Mouse (Mus musculus) heart, adult 9 months (tissue): Measurements from ENCODE around the gene Slc38a10.

ENCODE experiments used
- DNase-seq, 2 experiments: peaks; one replicate each; pipeline ENCODE4 v3.0.0; 2022; ENCODE audit warnings: low spot score in 2 of 2

Gene Slc38a10

DNA sequence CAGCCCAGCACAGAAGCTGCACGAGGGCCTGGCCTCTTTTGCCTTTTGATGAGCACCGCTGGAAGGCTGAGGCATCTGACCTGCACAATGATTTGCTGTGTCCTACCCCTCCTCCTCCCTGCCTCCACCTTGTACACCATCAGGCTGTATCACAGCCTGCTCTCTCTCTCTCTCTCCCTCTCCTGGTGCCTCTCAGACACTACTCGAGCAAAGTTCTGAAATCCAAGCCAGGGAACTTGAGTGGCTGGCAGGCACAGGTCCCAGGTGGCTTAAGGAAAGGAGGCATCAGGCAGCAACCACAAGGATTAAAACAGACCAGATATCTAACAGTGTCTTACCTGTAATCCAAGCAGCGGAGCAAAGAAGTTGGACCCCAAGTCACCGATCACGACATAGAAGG lies 10.9 kb downstream of the Slc38a10 start:
- no peak for DNase-seq

DNA sequence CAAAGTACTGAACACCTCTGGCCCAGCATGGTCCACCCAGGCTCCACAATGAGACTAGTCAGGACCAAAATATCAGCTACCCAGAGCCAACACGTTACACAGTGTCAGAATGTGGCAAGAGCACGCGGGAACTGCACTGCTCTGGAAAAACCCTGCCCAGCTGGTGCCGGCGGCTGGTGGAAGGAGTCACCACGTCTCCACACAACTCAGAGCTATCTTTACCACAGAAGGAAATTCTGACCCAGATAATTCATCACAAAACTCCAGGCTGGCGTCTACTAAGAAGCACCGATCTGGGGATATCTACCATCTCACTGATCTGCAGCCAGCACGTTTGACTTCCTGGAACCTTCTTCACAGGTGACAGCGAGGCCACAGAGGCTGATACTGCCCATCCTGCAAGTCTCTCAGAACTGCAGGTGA lies 11.8 kb downstream of the Slc38a10 start:
- no peak for DNase-seq

- DNase-seq: peak in 1 of 2 experiments; percentile 35
Measured at GRCm38 (mm10) chr11:120137625-120138004, 13.5 kb downstream of the Slc38a10 start.

- DNase-seq: no peak
Measured at GRCm38 (mm10) chr11:120136796-120137624, 14.1 kb downstream of the Slc38a10 start.

DNA sequence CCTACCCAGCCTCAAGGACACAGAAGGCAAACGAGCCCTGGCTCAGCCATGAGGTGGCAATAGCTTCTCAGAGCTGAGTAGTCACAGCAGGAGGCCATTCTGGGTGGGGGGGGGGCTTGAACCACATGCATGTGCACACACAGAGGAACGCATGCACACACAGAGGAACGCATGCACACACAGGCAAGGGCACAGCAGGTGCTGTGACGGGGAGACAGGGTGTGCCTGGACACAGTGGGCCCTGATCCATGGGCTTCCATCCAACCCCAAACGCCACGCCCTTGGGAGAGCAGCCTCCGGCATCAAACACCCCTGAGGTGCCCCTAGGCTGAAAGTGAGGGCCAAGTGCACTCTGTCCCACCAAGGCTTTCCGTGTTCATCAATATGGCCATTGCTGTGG lies 15.0 kb downstream of the Slc38a10 start:
- DNase-seq: no peak

DNA sequence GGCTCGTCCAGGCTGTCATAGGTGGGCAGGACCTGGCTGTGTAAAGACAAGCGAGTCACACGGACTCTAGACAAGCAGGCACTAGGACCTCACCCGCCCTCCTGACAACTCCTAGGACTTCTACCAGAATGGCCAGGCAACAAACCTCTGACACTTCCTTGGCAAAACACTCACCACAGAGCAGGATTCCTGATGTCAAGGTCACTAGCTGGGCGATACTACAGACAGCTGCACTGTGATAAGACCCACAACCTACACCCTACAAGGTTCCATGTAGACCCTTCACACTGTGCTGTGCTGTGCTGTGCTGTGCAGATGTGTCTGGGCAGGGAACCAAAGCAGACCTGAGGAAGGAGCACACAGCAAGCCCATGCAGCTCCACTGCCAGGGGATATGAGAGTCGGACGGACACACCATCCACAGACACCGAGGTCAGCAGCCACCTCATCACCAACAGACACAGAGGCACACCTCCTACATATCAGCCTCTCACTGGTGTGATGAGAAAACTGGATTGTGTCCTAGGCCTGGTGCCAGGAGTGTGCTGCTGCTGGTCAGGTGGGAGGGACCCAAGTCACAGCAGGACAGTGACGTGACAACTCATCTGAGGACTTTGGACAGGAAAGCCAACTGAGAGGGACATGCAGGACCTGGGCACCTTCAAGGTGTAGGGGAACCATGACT lies 16.2 kb downstream of the Slc38a10 start:
- DNase-seq: peak; percentile 49 to 64

- no peak for DNase-seq
Measured at GRCm38 (mm10) chr11:120134148-120134547, 17.0 kb downstream of the Slc38a10 start.

DNA sequence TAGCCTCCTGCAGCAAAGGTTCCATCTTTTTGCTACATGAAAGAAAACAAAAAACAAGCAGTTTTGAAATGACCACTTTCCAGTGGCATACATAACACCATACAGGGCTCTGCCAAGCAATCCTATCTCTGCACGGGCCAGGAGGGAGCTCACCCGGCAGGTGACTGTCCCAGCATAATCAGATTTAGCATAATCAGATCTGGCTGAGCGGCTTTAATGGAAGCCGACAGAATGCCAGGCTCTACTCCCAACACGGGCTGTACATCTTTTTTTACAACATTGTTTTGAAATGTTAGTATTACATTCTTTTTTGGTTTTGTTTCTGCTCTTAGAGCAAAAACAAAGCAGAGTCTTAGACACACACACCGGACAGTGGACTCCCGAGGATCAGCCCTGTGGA lies 21.9 kb downstream of the Slc38a10 start:
- no peak for DNase-seq

DNA sequence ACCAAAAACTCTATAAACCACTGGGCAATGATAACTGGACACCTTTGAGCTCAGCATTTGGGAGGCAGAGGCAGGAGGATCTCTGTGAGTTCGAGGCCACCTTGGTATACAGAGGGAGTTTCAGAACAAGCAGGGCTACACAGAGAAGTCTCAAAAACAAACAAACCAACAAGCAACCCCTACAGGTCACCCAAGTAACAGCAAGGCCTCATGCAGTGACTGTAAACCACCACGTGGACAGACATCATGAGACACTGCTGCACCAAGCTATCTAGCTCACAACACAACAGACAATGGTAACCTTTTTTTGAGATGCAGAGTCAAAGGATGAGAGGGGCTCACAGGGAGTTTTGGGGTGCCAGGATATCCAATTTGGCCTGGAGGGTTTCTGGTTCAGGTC lies 24.3 kb downstream of the Slc38a10 start:
- DNase-seq: no peak

DNA sequence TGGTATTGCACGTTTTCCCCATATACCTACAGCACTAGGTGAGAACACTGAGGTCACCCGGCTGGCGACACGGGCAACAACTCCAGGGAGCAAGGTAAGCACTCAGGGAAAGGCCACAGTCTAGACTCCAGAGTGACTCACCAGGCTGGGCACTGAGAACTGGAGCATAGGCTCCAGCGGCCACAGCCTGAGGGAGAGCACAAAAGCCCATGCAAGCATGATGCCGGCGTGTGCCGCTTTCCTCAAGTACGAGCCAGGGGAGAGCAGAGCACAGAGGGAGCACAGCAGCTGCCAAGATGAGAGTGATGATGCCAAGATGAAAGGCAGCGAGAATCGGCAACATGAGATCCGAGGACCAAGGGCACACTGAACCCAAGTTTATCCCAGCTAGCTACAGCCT lies 29.0 kb downstream of the Slc38a10 start:
- DNase-seq: no peak

DNA sequence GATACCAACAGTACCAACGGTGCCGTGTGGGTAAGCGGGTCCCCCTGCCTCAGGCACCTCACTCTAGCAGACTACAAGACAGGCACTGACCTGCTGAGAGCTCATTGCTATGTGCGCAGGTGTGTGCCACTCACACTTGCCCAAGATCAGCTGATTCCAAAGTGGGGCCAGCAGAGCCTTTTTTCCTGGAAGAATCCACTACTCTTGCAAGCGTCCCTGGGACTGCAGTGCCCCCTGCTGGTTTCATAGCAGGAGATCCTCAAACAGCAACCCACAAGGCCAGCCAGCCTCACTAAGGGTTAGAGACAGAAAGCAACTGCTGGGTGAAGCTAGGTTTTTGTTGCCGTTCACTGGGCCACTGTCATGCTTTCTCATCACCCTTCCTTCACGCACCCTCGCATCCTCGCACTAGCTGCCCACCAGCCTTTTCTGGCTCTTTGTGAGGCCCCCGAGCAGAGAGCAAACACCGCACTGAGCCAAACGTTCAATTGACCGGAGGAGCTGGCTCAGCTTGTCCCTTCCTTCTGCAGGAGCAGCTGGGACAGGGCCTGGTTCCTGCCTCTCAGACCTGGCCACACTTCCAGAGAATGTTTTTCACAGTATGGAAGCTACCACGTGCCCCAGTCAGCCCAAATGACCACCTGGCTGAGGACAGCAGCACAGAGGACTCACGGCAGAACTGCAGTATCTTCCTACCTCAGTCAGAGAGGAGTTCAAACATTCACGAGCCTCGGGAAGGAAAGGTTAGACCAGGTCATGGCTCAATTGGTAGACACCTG lies 30.3 kb downstream of the Slc38a10 start:
- DNase-seq: peak in 1 of 2 experiments; percentile 44

- DNase-seq: no peak
Measured at GRCm38 (mm10) chr11:120119936-120120541, 31.1 kb downstream of the Slc38a10 start.

DNA sequence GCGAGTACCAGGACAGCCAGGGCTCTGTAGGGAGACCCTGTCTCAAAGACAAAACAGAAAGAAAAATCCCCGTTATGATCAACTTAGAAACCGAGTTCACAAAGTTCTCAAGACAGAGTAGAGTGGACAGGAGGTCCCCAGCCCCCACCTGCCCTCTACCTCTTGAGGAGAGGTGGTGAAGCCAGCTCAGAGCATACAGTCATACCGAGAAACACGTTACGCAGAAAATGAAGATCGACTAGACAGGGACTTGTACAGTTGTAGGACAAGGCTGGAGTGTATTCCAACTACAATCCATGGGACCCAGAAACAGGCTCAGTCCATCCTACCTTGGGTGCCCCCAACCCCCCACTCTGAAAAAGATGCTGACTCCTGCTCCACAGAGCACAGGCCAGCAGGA lies 32.0 kb downstream of the Slc38a10 start:
- no peak for DNase-seq

- no peak for DNase-seq
Measured at GRCm38 (mm10) chr11:120117626-120118025, 33.5 kb downstream of the Slc38a10 start.

- no peak for DNase-seq
Measured at GRCm38 (mm10) chr11:120114488-120115215, 36.5 kb downstream of the Slc38a10 start.

- no peak for DNase-seq
Measured at GRCm38 (mm10) chr11:120112136-120112535, 39.0 kb downstream of the Slc38a10 start.

DNA sequence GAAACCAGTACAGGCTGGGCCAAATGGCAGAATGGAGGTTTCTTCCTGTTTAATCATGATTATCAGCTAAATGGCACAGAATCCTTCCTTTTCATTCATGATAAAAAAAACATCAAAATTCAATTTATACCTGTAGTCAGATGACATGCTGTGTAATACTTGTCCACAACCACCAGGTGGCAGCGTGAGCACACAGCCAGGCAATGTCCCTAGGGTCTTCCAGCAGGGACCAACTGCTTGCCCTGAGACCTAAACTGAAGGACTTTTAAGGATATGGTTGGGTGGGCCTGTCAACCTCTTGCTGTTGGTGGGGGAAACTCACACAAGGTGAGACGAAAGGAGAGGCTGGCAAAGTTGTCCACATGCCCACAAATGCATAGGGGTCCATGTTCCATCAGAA lies 40.1 kb downstream of the Slc38a10 start:
- peak in 1 of 2 experiments; percentile 35 for DNase-seq

- no peak for DNase-seq
Measured at GRCm38 (mm10) chr11:120110554-120110953, 40.6 kb downstream of the Slc38a10 start.

DNA sequence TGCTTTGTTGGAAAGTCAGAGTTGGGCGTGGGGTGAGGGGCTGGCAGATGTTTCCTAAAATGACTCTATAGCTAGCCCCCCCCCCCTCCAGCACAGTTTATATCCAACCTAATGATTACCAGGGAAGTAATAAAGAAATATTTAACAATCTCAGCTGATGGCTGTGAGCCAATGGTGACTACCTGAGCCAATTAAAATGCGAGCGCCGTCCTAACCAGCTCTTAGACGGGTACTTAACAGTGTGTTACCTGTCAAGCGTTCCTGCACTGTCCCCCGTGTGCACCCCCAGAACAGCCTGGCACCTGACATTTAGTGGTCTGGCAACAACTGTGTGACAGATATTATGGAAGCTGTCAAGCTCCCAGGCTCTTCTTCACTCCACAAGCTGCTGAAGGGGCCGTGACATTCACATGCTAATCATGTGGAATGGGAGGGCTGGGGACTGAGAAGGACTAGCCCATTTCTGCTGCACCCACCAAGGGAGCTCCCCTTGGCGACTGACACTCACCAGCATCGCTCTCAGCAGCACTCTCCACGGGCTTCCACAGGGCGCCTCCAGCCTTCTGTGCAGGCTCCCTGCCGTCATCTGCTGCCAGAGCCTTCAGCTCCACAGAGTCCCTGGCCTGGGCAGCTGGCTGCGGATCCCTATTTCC lies 41.5 kb downstream of the Slc38a10 start:
- DNase-seq: no peak

- no peak for DNase-seq
Measured at GRCm38 (mm10) chr11:120107796-120108195, 43.4 kb downstream of the Slc38a10 start.

- no peak for DNase-seq
Measured at GRCm38 (mm10) chr11:120107026-120107425, 44.1 kb downstream of the Slc38a10 start.
